Mouse (Mus musculus) kidney, adult 2 months (tissue): ENCODE measurements around the gene Osbpl2. TPM values are rescaled to one million over a fixed set of nuclear protein-coding genes. Genes with fewer than 3 reads are reported as not detected.
A peak's percentile ranks its signal among the peaks of the same experiment; 100 is the strongest.

Experiments
- DNase-seq: peaks from one replicate; pipeline ENCODE4 v3.0.0; 2021
- H3K27ac ChIP-seq: fragments of 200-500 bp; 2 replicates; pipeline ENCODE4 v1.5.1; 2012; ENCODE audit warnings: low read depth, low read length, control low read depth, inconsistent platforms; ENCODE audit not compliant: insufficient read depth
- H3K27me3 ChIP-seq: fragments of 200-500 bp; replicated peaks from 2 replicates; pipeline ENCODE4 v1.6.1; 2012; ENCODE audit warnings: mild to moderate bottlenecking, moderate library complexity, low read length, inconsistent platforms; ENCODE audit not compliant: control insufficient read depth, insufficient read depth
- H3K36me3 ChIP-seq: fragments of 200-500 bp; 2 replicates; pipeline ENCODE4 v1.6.1; 2012; ENCODE audit warnings: mild to moderate bottlenecking, moderate library complexity, low read length, inconsistent platforms; ENCODE audit not compliant: control insufficient read depth, insufficient read depth
- H3K4me1 ChIP-seq: fragments of 200-500 bp; 2 replicates; pipeline ENCODE4 v1.6.1; 2011; ENCODE audit warnings: low read length; ENCODE audit not compliant: control insufficient read depth, insufficient read depth
- H3K4me3 ChIP-seq: fragments of 200-500 bp; 2 replicates; pipeline ENCODE4 v1.5.1; 2011; ENCODE audit warnings: mild to moderate bottlenecking, low read depth, low read length, control low read depth; ENCODE audit not compliant: insufficient read depth
- CTCF ChIP-seq: fragments of 200-500 bp; conservative IDR thresholded peaks from 2 replicates; pipeline ENCODE4 v1.5.1; 2011; ENCODE audit warnings: low read depth, mild to moderate bottlenecking, control low read depth, low read length, moderate library complexity, mixed read lengths; ENCODE audit not compliant: insufficient read depth, insufficient read length
- POLR2A ChIP-seq: fragments of 200-500 bp; IDR thresholded peaks from one replicate; pipeline ENCODE4 v1.6.1; 2011; ENCODE audit warnings: low read depth, low read length, control low read depth
- WGBS: fragments of 180-500 bp; shearing (Covaris S2); methylation state at CpG from one replicate; pipeline ENCODE4 v1.1.7; 2018; 5-methylcytosine and 5-hydroxymethylcytosine counted together
- polyA plus RNA-seq: library from polyadenylated mRNA; depleted of rRNA; stranded (reverse); fragments of >200 nt; gene quantifications from 2 replicates; pipeline ENCODE4 v1.2.3, GENCODE M21; 2012

Gene Osbpl2
- polyA plus RNA-seq, 1 experiment: 30.3 TPM

DNA sequence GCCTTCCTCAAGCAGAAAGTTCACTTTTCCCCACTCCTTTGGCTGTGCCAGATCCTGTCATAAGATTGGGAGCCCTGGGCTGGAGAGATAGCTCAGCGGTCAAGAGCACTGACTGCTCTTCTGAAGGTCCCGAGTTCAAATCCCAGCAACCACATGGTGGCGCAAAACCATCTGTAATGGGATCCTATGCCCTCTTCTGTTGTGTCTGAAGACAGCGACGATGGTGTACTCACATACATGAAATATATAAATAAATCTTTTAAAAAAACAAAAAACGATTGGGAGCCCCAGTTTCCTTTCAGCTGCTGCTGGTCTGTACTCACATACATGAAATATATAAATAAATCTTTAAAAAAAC, 65.6 kb downstream of the Osbpl2 start:
- no peak overlapping the region for H3K4me3 ChIP-seq
- no peaks in the 10 kb centered on the region for H3K4me1 ChIP-seq
- no peaks in the 10 kb centered on the region; the same call in 1 of the 2 replicates for H3K36me3 ChIP-seq
- 74% methylated on average over 6 of the region's 6 CpGs for WGBS
- TF ChIP-seq POLR2A (no peak), CTCF (peak; percentile 17; the same call in 1 of the 2 replicates)
- H3K27me3 ChIP-seq: no peaks in the 10 kb centered on the region
- no peak for DNase-seq
- no peak overlapping the region for H3K27ac ChIP-seq

DNA sequence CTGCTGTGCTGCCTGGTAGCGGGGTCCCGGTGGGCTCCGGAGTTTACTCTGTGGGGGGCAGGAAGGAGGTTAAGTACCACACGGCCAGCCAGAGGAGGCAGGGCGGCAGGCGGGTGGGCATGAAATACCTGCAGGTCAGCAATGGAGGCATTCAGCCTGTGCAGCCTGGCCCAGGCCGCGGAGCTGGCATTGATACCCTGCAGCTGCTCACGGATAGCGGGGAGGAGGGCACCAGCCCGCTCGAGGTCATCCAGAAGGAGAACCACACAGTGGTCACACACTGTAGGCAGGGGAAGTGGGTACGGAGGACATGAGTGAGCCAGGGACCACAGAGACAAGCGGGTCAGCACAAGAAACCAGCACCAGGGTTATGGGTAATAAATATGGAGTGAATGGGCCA, 66.6 kb downstream of the Osbpl2 start:
- H3K27me3 ChIP-seq: no peaks in the 10 kb centered on the region
- H3K4me1 ChIP-seq: no peaks in the 10 kb centered on the region
- DNase-seq: no peak
- TF ChIP-seq POLR2A: no peak
- TF ChIP-seq CTCF: no peak
- H3K27ac ChIP-seq: no peak overlapping the region
- no peaks in the 10 kb centered on the region; the same call in 1 of the 2 replicates for H3K36me3 ChIP-seq
- H3K4me3 ChIP-seq: no peak overlapping the region
- 75% methylated on average over 14 of the region's 14 CpGs for WGBS

DNA sequence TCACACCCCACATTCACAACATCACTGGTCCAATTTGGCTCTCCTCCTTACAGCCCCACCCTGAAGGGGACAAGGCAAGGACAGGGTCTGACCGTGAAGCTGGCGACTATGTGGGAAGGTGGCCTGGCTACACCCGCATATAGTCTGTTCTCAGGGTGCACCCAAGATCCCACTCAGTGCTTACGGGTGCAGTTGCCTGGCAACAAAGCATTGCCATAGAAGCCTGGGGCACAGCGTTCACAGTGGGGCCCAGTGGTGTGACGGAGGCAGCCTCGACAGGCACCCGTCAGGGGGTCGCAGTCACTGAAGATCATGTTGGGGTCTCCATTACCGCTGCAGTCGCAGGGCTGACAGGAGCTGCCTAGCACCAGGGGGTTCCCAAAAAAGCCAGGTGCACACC, 68.3 kb downstream of the Osbpl2 start:
- no peaks in the 10 kb centered on the region; the same call in none of the 2 replicates for H3K36me3 ChIP-seq
- no peak for DNase-seq
- no peak overlapping the region for H3K4me3 ChIP-seq
- H3K27me3 ChIP-seq: no peaks in the 10 kb centered on the region
- TF ChIP-seq POLR2A (no peak), CTCF (no peak)
- H3K27ac ChIP-seq: no peak overlapping the region
- no peaks in the 10 kb centered on the region for H3K4me1 ChIP-seq
- 87% methylated on average over 11 of the region's 11 CpGs for WGBS

- TF ChIP-seq CTCF (no peak), POLR2A (no peak)
- no peak overlapping the region for H3K27ac ChIP-seq
- 78% methylated on average over 12 of the region's 12 CpGs for WGBS
- no peaks in the 10 kb centered on the region for H3K4me1 ChIP-seq
- no peaks in the 10 kb centered on the region for H3K27me3 ChIP-seq
- H3K4me3 ChIP-seq: no peak overlapping the region
- no peak for DNase-seq
- peaks cover 4% of the 10 kb centered on the region; the same call in 1 of the 2 replicates for H3K36me3 ChIP-seq
Measured at GRCm38 (mm10) chr2:180196610-180197322, 77.7 kb downstream of the Osbpl2 start.

GRCm38 (mm10) chr2:180197323-180198037, 78.4 kb downstream of the Osbpl2 start:
- Histone ChIP-seq H3K4me3 (no peak overlapping the region), H3K36me3 (peaks cover 4% of the 10 kb centered on the region; the same call in 1 of the 2 replicates), H3K27ac (no peak overlapping the region), H3K4me1 (no peaks in the 10 kb centered on the region), H3K27me3 (no peaks in the 10 kb centered on the region)
- WGBS: 91% methylated on average over 10 of the region's 10 CpGs
- DNase-seq: no peak
- no peak for TF ChIP-seq POLR2A

- peaks cover 2% of the 10 kb centered on the region; the same call in 1 of the 2 replicates for H3K36me3 ChIP-seq
- DNase-seq: no peak
- no peaks in the 10 kb centered on the region for H3K4me1 ChIP-seq
- no peak overlapping the region for H3K4me3 ChIP-seq
- 88% methylated on average over 10 of the region's 10 CpGs for WGBS
- H3K27me3 ChIP-seq: no peaks in the 10 kb centered on the region
- H3K27ac ChIP-seq: no peak overlapping the region
- TF ChIP-seq POLR2A (no peak), CTCF (no peak)
Measured at GRCm38 (mm10) chr2:180198782-180199181, 79.7 kb downstream of the Osbpl2 start.

GRCm38 (mm10) chr2:180200681-180201080, 81.6 kb downstream of the Osbpl2 start:
- H3K4me1 ChIP-seq: no peaks in the 10 kb centered on the region
- H3K27me3 ChIP-seq: no peaks in the 10 kb centered on the region
- DNase-seq: no peak
- no peak overlapping the region for H3K4me3 ChIP-seq
- WGBS: 67% methylated on average over 11 of the region's 11 CpGs
- no peak overlapping the region for H3K27ac ChIP-seq
- no peaks in the 10 kb centered on the region for H3K36me3 ChIP-seq
- TF ChIP-seq POLR2A (no peak), CTCF (no peak)
